Mouse (Mus musculus) ES-Bruce4 (cell line): Measurements from ENCODE around the gene Hist1h3h. TPM values are rescaled to one million over a fixed set of nuclear protein-coding genes. Genes with fewer than 3 reads are reported as not detected.

Source experiments
- H3K27ac ChIP-seq: 2 replicates; pipeline ENCODE4 v1.5.1; 2012; ENCODE audit warnings: low read length, inconsistent platforms; ENCODE audit not compliant: insufficient read depth
- H3K27me3 ChIP-seq: 2 replicates; pipeline ENCODE4 v1.6.1; 2012; ENCODE audit warnings: mild to moderate bottlenecking, low read length, inconsistent platforms; ENCODE audit not compliant: control insufficient read depth, poor library complexity, insufficient read depth, severe bottlenecking
- H3K36me3 ChIP-seq: 2 replicates; pipeline ENCODE4 v1.6.1; 2012; ENCODE audit warnings: inconsistent platforms, mild to moderate bottlenecking, low read length, moderate library complexity; ENCODE audit not compliant: control insufficient read depth, poor library complexity, insufficient read depth, severe bottlenecking
- H3K4me1 ChIP-seq: one replicate; pipeline ENCODE4 v1.8.1; 2011; ENCODE audit warnings: low read length; ENCODE audit not compliant: control insufficient read depth, insufficient read depth
- H3K4me3 ChIP-seq: 2 replicates; pipeline ENCODE4 v1.5.1; 2011; ENCODE audit warnings: low read depth, mild to moderate bottlenecking, low read length
- H3K9ac ChIP-seq: 2 replicates; pipeline ENCODE4 v1.6.1; 2012; ENCODE audit warnings: low read depth, mild to moderate bottlenecking, inconsistent platforms; ENCODE audit not compliant: poor library complexity, severe bottlenecking
- H3K9me3 ChIP-seq: replicated peaks from 2 replicates; pipeline ENCODE4 v1.6.1; 2012; ENCODE audit warnings: mild to moderate bottlenecking, low read length, inconsistent platforms; ENCODE audit not compliant: control insufficient read depth, poor library complexity, insufficient read depth, severe bottlenecking
- CTCF ChIP-seq: IDR thresholded peaks from one replicate; pipeline ENCODE4 v1.8.1; 2011; ENCODE audit warnings: low read depth, low read length
- EP300 ChIP-seq: IDR thresholded peaks from 2 replicates; pipeline ENCODE4 v1.6.1; 2011; ENCODE audit warnings: low read depth, low read length; ENCODE audit not compliant: insufficient read depth
- POLR2A ChIP-seq: IDR thresholded peaks from one replicate; pipeline ENCODE4 v1.8.1; 2011; ENCODE audit warnings: low read length; ENCODE audit not compliant: insufficient read depth
- polyA plus RNA-seq: library from polyadenylated mRNA; stranded (reverse); fragments of >200 nt; gene quantifications from 2 replicates; pipeline ENCODE4 v1.2.4, GENCODE M21; 2011; ENCODE audit warnings: low read depth; ENCODE audit not compliant: missing spikeins, insufficient read depth, insufficient read length

Gene Hist1h3h
- polyA plus RNA-seq, 1 experiment, result 25.3 TPM

DNA sequence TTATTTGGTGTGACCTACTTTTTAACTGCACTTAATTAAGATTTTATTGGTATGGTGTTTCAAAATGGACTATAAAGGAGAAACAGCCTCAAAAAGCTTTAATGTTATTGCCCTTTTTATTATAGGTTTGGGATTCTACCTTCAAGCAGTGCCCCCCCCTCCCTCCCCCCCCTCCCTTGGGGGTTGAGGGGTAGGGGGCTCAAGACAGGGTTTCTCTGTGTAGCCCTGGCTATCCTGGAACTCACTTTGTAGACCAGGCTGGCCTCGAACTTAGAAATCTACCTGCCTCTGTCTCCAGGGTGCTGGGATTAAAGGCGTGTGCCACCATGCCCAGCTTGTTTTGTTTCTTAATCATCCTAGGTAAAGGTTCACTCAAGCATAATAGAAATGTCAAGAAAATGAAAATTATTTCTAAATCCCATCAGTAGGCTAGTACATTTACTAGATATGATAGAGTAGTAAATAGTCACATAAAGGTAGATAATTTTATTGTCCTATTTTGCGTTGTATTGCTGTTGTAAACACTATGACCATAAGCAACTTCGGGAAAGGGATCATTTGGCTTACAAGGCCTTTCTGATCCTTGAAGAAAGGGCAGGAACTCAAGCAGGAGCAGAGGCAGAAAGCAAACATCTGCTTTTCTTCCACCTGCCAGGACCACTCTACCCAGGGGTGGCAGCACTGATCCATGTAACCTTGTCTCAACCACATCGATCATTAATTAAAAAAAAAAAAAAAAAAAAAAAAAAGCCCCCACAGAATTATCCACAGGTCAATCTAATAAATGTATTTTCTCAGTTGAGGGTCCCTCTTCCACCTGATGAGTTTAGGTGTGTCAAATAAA lies 5.8 kb downstream of the Hist1h3h start:
- H3K9ac ChIP-seq, result peak overlapping the region; percentile 96
- no peaks in the 10 kb centered on the region for H3K4me1 ChIP-seq

DNA sequence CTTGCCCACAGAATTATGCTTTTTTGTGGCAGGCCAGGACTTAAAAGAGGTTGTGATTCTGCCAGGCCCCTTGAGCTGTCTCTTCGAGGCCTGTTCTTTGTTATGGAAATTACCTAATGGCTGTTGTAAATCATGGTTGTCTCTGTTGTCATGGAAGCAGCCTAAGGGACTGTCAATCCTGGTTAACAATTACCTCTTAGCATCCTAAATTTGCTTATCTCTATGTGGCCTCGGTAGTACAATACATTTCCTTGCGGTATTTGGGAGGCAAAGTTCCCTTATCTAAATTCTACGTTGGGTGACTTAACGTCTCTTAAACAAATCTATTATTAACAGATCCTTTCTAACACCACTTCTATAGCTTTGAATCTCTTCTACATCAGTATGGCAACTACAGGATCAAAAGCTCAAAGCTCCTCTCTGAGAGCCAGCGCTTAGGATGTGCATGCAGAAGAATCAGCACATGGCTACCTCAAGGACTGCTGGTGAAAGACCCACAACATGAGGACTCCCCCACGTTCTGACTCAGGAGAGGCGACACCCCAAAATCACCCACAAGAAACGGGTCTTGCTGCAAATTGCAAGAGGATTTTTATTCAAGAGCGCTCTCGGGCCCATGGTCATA lies 10.6 kb downstream of the Hist1h3h start:
- Histone ChIP-seq H3K27me3 (no peaks in the 10 kb centered on the region), H3K9me3 (no peaks in the 10 kb centered on the region), H3K36me3 (no peaks in the 10 kb centered on the region), H3K27ac (peak overlapping the region; percentile 93), H3K4me3 (no peak overlapping the region), H3K9ac (no peak overlapping the region), H3K4me1 (peaks cover 2% of the 10 kb centered on the region)
- TF ChIP-seq POLR2A (no peak), EP300 (no peak), CTCF (no peak)

More for the DNA sequence above, 5.8 kb downstream of the Hist1h3h start:
- TF ChIP-seq CTCF, result peak; percentile 11
- no peak for TF ChIP-seq POLR2A
- TF ChIP-seq EP300, result no peak
- Histone ChIP-seq H3K27me3 (no peaks in the 10 kb centered on the region), H3K27ac (peak overlapping the region; percentile 98), H3K4me3 (no peak overlapping the region), H3K36me3 (no peaks in the 10 kb centered on the region), H3K9me3 (no peaks in the 10 kb centered on the region)

DNA sequence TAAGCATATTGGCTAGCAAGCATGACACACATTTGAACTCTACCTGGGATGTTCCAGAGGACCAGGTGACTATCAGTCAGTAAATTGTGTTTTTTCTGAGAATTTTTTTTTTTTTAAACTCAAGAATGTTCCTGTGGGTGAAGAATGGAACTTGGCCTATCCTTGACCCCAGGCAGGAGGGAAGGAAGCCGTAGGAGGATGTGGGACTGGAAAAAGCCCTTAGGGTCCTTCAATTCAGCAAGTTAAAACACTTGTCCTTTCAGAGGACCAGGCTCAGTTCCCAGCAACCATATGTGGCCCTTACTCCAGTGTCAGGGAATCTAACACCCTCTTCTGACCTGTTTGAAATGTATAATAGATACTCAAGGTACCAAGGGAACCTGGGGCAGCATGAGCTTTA lies 12.1 kb downstream of the Hist1h3h start:
- Histone ChIP-seq H3K9ac (peak overlapping the region; percentile 30; the same call in 1 of the 2 replicates), H3K4me3 (no peak overlapping the region), H3K4me1 (peaks cover 2% of the 10 kb centered on the region), H3K9me3 (no peaks in the 10 kb centered on the region), H3K27ac (peak overlapping the region; percentile 86), H3K27me3 (no peaks in the 10 kb centered on the region), H3K36me3 (no peaks in the 10 kb centered on the region)
- TF ChIP-seq EP300, result peak; percentile 94
- no peak for TF ChIP-seq CTCF

DNA sequence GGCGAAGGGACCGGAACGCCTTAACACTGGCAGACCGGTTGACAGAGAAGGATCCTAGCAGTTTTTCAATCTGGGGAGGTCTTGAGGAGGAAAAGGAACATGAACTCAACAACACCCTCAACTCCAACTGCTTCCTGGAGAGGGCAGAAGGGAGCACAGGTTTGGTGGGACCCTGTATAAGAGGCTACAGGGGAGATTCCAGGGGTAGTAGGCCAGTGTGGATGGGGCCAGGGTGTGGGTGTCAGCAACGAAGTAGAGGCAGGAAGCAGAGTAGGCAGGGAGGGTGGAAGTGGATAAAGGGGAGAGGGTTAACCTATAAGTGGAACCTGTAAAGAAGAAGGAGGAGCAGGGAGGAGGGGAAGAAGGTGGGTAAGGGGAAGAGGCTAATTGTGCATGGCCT lies 16.0 kb downstream of the Hist1h3h start:
- H3K27me3 ChIP-seq, result no peaks in the 10 kb centered on the region
- no peaks in the 10 kb centered on the region for H3K9me3 ChIP-seq
- TF ChIP-seq POLR2A (no peak), CTCF (peak; percentile 9)
- peak overlapping the region; percentile 50; the same call in 1 of the 2 replicates for H3K9ac ChIP-seq
- H3K36me3 ChIP-seq, result no peaks in the 10 kb centered on the region
- H3K4me1 ChIP-seq, result peaks cover 2% of the 10 kb centered on the region
- no peak overlapping the region; the same call in 1 of the 2 replicates for H3K27ac ChIP-seq
- no peak overlapping the region for H3K4me3 ChIP-seq

DNA sequence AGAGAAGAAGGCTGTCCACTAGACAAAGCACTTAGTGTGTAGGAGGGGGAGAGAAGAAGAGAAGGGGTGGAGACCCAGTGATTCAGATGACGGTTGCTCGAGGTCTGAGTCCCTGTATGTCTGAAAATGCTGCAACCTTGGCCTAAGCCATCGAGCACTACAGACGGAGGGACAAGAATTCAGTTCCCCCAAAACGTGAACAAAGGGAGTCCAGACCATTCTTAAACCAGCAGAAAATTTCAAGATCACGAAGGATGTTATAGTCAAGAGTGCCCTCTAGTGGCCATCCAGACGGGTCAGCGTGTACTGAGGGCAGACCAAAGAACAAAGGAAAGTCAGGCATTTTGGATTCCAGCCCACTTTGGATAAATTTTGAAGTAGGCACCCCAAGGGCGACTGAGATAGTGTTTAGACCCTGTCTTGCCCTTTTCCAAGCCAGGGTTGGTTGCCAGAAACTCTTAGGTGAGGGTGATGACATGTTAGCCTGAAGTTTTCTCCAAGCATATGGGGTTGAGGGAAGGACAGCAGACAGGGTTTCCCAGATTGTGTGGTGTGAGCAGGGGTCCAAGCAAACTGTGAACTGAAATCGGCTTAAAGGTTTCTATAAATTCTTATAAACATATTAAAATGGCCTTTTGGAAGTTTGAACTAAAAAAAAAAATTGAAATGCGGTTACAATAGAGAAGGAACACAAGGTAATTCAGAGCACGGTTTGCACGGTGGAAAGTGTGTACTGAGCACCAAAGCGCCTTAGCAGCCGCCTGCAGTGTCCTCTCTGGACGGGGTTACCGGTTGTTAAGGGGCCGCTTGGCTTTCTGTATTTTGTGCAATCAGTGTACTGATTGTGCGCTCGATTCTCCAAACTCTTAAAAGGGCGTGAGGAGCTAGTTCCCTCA lies 16.8 kb downstream of the Hist1h3h start:
- peak overlapping the region; percentile 36 for H3K4me3 ChIP-seq
- H3K36me3 ChIP-seq, result no peaks in the 10 kb centered on the region
- peak overlapping the region; percentile 50 for H3K9ac ChIP-seq
- no peaks in the 10 kb centered on the region for H3K9me3 ChIP-seq
- TF ChIP-seq POLR2A (no peak), CTCF (peak; percentile 61)
- H3K27me3 ChIP-seq, result no peaks in the 10 kb centered on the region
- H3K27ac ChIP-seq, result peak overlapping the region; percentile 87
- peaks cover 2% of the 10 kb centered on the region for H3K4me1 ChIP-seq
